Mouse (Mus musculus) bone marrow macrophage, adult 2 months (primary cell): ENCODE results near the gene Tufm. TPM values are rescaled to one million over a fixed set of nuclear protein-coding genes. Genes with fewer than 3 reads are reported as not detected.

Source experiments
- H3K27ac ChIP-seq: 2 replicates; pipeline ENCODE4 v1.5.1; 2012; ENCODE audit warnings: low read depth, low read length; ENCODE audit not compliant: insufficient read depth
- H3K4me1 ChIP-seq: 2 replicates; pipeline ENCODE4 v1.6.1; 2012; ENCODE audit warnings: low read length; ENCODE audit not compliant: control insufficient read depth, insufficient read depth
- H3K4me3 ChIP-seq: 2 replicates; pipeline ENCODE4 v1.5.1; 2012; ENCODE audit warnings: mild to moderate bottlenecking, low read length, moderate library complexity; ENCODE audit not compliant: insufficient read depth
- CTCF ChIP-seq: IDR thresholded peaks from 2 replicates; pipeline ENCODE4 v1.5.1; 2012; ENCODE audit warnings: low read depth, mild to moderate bottlenecking, low read length, moderate library complexity
- POLR2A ChIP-seq: IDR thresholded peaks from 2 replicates; pipeline ENCODE4 v1.6.1; 2012; ENCODE audit warnings: mild to moderate bottlenecking, low read depth, low read length, borderline replicate concordance
- polyA plus RNA-seq: library from polyadenylated mRNA; stranded (reverse); fragments of >200 nt; gene quantifications from 2 replicates; pipeline ENCODE4 v1.2.4, GENCODE M21; 2012; ENCODE audit not compliant: missing spikeins, insufficient read depth, insufficient read length

Gene Tufm
- polyA plus RNA-seq, 1 experiment, result 41.0 TPM

DNA sequence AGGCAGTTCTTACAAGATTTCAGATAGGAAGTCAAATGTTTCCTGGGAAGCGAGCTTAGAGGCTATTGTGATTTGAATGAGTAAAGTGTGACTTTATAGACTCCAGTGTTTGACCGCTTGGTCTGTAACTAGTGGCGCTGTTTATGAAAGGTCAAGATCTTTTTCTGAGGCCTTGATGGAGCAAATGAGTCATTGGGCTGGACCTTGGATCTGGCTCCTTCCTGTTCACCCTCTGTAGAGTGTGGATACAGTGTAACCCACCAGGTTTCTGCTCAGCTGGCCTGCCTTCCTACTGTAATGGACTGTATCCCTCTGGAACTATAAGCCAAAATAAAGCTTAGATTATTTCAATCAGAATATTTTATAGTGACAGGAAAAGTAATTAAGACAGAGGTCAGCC is 24.1 kb downstream of the Tufm start:
- TF ChIP-seq CTCF (no peak), POLR2A (no peak)
- Histone ChIP-seq H3K27ac (no peak overlapping the region), H3K4me1 (no peaks in the 10 kb centered on the region), H3K4me3 (no peak overlapping the region)

DNA sequence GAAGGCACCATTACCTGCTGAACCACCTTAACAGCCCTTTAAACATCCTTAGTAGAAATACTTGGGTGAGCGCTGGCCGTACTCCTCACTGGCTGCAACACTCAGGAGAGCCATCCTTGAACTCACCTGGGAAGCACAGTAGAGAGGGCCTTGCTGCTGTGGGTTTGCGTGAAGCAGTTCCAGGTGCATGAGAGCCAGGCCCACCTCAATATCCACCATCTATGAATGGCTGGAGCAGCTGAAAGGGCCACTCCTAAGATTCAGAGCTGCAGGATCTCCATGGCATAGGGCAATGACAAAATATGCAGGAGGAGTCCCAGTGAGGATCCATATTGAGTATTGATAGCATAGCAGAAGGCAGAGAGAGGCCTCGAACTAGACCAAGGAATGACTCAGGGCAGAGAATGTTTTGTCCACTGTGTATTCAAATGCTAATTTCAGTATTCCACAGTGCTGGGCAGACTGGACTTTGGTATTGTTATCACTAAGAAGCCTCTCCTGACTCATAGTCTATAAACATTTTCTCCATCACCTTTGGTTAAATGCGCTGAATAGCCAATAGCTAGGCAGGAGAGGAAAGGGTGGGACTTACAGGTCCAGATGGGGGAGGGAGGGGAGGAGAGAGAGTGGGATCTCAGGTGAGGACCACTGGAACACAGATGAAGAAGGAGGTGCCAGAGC is 31.2 kb downstream of the Tufm start:
- Histone ChIP-seq H3K4me3 (no peak overlapping the region), H3K4me1 (peaks cover 6% of the 10 kb centered on the region), H3K27ac (no peak overlapping the region)
- no peak for TF ChIP-seq CTCF
- no peak for TF ChIP-seq POLR2A

DNA sequence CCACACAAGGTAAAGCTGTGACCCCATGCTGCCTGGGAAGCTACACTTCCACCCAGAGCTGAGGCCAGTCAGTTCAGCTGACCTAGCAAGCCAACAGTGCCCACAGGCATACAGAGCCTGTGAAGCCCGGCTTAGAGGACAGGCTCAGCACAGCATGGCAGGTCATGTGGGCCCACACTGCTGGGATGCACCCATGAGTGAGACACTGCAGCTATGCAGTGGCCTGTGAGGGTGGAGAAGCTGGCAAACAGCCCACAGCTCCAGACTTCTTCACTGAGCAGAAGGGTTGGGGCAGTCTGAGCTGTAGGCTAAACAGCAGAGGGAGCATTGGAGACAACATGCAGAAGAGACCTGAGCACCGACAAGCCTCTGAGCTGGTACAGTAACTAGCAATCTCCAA is 32.4 kb downstream of the Tufm start:
- Histone ChIP-seq H3K4me1 (peaks cover 6% of the 10 kb centered on the region), H3K27ac (peak overlapping the region; percentile 57), H3K4me3 (no peak overlapping the region)
- TF ChIP-seq POLR2A (no peak), CTCF (no peak)

DNA sequence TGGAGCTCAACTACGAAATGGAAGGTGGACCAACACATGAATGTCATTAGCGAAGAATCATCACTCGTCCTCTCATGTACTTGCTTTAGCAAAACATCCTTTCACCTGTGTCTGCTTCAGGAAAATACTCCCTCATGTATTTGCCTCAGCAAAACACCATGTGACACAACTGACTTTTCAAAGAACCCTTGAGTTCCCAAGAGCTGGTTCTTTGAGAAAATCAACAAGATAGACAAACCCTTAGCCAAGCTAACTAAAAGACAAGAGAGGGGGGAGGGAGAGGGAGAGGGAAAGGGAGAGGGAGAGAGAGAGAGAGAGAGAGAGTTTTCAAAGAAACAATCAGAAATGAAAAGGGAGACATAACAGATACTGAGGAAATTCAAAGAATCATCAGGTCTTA is 36.2 kb downstream of the Tufm start:
- Histone ChIP-seq H3K27ac (no peak overlapping the region), H3K4me1 (peaks cover 6% of the 10 kb centered on the region), H3K4me3 (no peak overlapping the region)
- TF ChIP-seq CTCF (no peak), POLR2A (no peak)

DNA sequence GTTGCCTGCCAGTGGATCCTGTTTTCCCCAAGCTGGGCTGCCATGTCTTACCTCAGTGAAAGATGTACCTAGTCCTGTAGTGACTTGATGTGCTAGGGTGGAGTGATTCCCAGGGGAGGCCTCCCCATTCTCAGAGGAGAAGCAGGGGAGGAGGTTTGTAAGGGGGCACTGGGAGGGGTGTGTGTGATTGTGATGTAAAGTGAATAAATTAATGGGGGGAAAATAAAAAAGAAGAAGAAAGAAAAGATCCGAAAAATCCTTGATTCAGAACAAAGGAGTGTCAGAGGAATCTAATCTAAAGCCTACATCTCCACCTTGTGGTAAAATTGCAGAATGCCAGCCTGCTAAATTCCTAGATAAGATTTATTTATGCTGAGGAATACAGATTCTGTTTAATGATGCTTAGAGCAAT is 41.0 kb downstream of the Tufm start:
- Histone ChIP-seq H3K4me1 (0 out of 2 replicates have a peak, but pooled peaks cover 2% of the 10 kb centered on the region), H3K4me3 (no peak overlapping the region), H3K27ac (no peak overlapping the region)
- TF ChIP-seq POLR2A (no peak), CTCF (no peak)

DNA sequence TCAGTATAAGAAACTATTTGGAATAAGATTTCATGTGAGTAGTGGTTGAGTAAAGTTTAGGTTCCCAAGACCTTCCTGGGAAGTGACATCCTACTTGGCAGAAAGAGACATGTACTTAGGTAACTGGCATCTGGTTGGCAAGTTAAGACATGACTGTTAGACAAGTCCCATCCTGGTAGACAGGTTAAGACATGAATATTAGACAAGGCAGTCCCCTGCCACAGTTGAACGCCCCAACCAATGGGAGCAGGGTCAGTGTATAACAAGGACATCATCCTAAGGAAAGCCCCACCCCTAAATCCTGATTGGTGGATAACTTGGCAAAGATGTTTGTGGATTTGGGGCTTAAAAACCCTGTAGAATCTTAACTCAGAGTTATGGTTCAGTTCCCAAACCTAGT is 46.3 kb downstream of the Tufm start:
- no peak overlapping the region for H3K27ac ChIP-seq
- no peak overlapping the region for H3K4me3 ChIP-seq
- TF ChIP-seq POLR2A, result no peak
- peaks cover 7% of the 10 kb centered on the region; the same call in 1 of the 2 replicates for H3K4me1 ChIP-seq

DNA sequence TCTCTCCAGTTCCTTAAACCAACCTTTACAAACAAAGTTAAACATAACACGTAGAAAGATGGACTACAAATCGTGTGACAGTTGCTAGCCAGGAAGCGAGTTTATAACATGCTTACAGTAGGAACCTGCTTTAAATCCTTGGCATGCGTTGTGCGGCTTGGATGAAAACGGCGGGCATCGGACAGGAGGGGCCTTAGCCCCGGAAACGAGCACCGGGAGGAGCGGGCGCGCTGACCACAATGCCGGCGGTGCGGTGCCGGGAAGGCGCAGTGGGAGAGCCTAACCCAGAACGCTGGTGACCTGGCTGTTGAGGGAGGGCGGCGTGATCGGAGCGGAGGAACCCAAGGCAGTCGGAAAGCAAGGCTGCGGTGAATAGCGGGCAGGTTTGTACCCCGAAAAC is 48.6 kb downstream of the Tufm start:
- H3K27ac ChIP-seq, result no peak overlapping the region
- H3K4me3 ChIP-seq, result peak overlapping the region; percentile 59
- TF ChIP-seq POLR2A, result no peak
- TF ChIP-seq CTCF, result no peak
- peaks cover 7% of the 10 kb centered on the region; the same call in 1 of the 2 replicates for H3K4me1 ChIP-seq

DNA sequence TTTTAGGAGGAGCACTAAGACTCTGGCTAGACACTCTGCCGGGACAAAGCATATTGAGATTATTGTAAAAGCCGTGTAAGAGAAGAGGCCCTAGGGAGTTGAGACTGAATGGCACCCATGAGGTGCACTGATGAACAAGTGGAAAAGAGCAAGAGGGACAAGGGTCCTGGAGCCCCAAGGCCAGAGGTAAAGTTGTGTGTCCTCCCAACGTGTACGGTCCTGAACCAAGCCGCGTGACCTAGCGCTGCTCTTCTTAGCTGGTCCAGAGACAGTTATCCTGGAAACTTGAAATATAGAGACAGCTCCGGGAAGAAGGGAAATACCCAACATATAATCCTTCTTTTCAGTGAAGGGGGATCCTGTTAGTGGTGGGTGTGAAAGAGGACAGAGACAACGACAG is 49.3 kb downstream of the Tufm start:
- Histone ChIP-seq H3K4me3 (no peak overlapping the region; the same call in 1 of the 2 replicates), H3K27ac (no peak overlapping the region), H3K4me1 (peaks cover 10% of the 10 kb centered on the region)
- TF ChIP-seq POLR2A (no peak), CTCF (no peak)

DNA sequence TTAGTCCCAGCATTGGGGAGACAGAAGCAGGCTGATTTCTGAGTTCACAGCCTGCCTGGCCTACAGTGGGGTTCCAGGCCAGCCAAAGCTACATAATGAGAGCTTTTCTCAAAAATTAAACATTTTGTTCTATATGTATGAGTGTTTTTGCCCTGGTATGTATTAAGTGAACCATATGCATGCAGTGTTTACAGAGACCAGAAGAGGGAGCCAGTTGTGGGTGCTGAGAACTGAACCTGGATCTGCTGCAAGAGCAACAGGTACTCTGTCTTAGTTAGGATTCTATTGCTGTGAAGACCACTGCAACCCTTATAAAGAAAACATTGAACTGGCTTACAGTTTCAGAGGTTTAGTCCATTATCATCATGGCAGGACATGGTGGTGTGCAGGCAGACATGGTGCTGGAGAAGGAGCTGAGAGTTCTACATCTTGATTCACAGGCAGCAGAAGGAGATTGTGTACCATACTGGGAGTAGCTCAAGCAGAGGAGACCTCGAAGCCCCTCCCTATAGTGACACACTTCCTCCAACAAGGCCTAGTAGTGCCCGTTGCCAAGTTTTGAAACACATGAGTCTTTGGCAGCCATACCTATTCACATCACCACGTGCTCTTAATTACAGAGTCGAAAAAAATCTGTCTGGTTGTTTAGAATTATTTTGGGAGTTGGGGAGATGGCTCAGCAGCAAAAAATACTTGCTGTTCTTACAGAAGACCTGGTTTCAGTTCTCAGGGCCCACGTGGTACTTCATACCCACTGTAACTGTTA is 50.8 kb downstream of the Tufm start:
- TF ChIP-seq CTCF, result no peak
- no peak for TF ChIP-seq POLR2A
- no peak overlapping the region for H3K4me3 ChIP-seq
- no peak overlapping the region for H3K27ac ChIP-seq
- peaks cover 14% of the 10 kb centered on the region for H3K4me1 ChIP-seq

Other genes with a start within 250 kb of the Tufm start
- 4.8 and 6.3 TPM in 2 replicates for gene Sbk1, start 214.7 kb upstream of the Tufm start, polyA plus RNA-seq
- gene Lat, start 117.8 kb upstream of the Tufm start, polyA plus RNA-seq, result 2.5 and 3.2 TPM in 2 replicates
- gene Spns1, start 109.9 kb upstream of the Tufm start, polyA plus RNA-seq, result 41.1 and 41.8 TPM in 2 replicates
- 9.5 and 10.3 TPM in 2 replicates for gene Nfatc2ip, start 90.6 kb upstream of the Tufm start, polyA plus RNA-seq
- not detected in 2 replicates for gene Cd19, start 72.5 kb upstream of the Tufm start, polyA plus RNA-seq
- gene Rabep2, start 58.6 kb upstream of the Tufm start, polyA plus RNA-seq, result 25.3 and 30.6 TPM in 2 replicates
- gene Atp2a1, start 24.3 kb upstream of the Tufm start, polyA plus RNA-seq, result 0.25 and 1.4 TPM in 2 replicates
- 26.1 and 27.6 TPM in 2 replicates for gene Sh2b1, start 11.9 kb upstream of the Tufm start, polyA plus RNA-seq
- gene Atxn2l, start 16.1 kb downstream of the Tufm start, polyA plus RNA-seq, result 128 and 131 TPM in 2 replicates
- gene Eif3c, start 79.0 kb downstream of the Tufm start, polyA plus RNA-seq, result 142 and 148 TPM in 2 replicates
- gene Apobr, start 97.6 kb downstream of the Tufm start, polyA plus RNA-seq, result 83.3 and 84.3 TPM in 2 replicates
- 219 and 238 TPM in 2 replicates for gene Cln3, start 98.5 kb downstream of the Tufm start, polyA plus RNA-seq
- 2.9 and 3.3 TPM in 2 replicates for gene Il27, start 107.6 kb downstream of the Tufm start, polyA plus RNA-seq
- gene Nupr1, start 143.5 kb downstream of the Tufm start, polyA plus RNA-seq, result 34.9 and 41.2 TPM in 2 replicates
- gene Sgf29, start 161.9 kb downstream of the Tufm start, polyA plus RNA-seq, result 28.6 and 31.7 TPM in 2 replicates
- gene Sult1a1, start 189.1 kb downstream of the Tufm start, polyA plus RNA-seq, result 42.3 and 56.8 TPM in 2 replicates
- 62.1 and 63.7 TPM in 2 replicates for gene Bola2, start 208.0 kb downstream of the Tufm start, polyA plus RNA-seq
- 8.4 and 11.6 TPM in 2 replicates for gene Slx1b, start 208.4 kb downstream of the Tufm start, polyA plus RNA-seq
- 622 and 668 TPM in 2 replicates for gene Coro1a, start 220.4 kb downstream of the Tufm start, polyA plus RNA-seq